Mouse (Mus musculus): ENCODE data around the gene Slc7a8.

Gene Slc7a8

DNA sequence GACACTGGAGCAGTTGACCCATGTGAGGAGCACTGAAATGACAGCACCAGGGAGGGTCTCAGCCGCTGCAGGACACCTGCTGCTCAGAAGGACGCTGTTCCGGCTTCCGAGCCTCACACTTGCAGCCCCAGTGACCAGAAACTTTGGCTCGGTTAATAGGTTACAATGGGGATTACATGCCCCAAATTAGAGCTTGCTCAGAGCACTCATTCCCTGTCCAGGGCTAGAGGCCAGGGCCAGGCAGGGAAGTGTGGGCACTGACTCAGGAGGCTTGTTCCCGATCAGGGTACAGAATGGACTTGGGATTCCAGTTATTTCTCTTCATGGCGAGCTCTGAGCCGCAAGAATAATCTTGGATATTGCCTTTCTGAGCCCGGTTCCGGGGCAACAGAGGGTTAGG lies 44.1 kb downstream of the Slc7a8 start:
- no peak for DNase-seq (ENCODE audit: low spot score)

DNA sequence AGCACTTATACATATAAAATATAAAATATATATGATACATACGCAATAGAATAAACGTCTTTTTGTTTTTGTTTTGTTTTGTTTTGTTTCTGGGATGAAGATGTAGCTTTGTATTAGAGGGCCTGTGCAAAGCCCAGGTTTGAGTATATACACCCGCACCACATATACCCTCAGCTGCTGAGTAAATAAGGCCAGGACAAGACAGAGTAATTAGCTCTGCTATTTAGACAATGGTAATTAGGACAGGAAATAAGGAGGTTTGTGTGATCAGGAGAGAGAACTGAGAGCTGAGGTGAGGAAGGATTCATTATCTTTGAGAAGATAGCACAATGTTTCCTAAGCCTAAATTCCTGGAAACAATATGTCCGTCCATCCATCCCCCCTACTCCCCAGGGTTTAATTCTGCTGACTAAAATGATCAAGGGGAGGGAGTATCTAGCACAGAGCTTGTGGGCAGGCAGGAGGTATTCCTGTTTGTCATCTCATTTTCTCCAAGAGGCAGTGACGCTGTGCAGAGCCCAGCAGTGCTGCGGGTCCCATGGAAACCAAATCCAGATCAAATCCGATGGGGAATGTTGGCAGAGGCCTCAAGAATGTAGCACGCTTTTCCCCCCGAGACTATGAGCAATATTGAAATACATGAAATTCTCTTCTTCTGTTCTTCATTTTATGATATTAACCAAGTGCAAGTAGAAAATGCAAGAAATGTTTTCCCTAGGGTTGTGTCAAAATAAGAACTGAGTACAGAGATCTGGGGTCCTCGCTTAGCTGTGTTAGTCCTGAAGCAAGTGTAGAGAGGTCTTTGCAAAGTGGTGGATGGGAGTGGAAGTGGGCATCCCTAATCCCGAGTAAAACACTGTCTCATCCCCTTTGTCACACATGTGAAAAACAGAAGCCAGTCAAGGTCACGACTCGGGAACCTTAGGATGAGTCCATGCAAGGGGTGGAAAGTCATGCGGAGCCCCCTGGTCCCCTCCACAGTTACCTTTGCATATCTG lies 44.9 kb downstream of the Slc7a8 start:
- DNase-seq (ENCODE audit: low spot score), result peak; percentile 38

DNA sequence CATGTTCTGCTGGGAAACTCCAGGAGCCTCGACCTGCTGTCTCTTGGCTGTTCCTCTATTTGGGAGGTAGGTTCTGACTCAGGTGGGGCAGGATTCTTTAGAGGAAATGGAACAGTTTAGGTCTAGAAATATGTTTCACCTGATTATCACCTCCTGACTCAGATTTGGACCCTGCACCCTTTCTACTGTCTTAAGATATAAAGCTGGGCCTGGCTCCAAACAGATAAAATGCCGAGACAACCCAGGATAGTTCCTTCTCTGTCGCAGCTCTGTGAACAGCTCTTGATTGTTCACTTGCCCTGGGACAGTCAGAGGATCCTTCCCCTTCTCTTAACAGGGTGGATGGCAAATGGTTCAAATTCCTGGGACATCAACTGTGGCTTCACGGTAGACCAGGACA lies 46.5 kb downstream of the Slc7a8 start:
- no peak for DNase-seq (ENCODE audit: low spot score)

DNA sequence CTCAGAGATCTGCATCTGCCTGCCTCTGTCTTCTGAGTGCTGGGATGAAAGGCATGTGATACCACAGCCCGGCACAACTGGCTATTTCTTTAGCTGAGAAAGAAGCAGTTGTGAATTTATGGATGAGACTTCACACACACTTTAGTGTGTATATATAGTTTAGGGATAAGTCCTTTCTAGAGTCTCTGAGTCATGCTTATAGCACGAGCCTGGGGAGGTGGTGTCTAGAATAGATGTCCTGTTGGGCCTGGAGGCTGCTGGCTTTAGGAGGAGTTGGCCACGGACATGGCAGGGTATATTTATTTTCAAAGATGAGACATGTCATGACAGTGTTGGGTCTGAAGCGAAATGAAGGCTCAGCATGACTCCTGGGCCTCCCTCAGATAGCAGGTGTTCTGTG lies 47.7 kb downstream of the Slc7a8 start:
- DNase-seq (ENCODE audit: low spot score), result no peak

DNA sequence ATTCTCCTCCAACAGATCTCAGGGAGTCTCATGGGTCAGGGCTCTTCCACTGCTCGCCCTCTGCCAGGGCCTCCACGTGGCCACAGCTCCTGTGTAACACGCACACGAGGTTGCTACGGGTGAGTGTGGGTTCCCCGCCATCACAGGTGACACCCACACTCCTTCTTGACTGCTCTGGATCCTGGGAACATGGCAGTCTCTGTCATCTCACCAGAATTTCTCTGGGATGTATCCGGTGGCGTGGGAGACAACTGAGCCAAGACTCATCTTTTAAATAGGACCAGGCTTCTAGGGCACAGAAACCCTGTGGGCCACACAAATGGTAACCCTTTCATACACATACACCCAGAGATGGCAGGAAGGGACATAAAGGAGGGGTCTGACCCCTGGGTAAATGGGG lies 49.5 kb downstream of the Slc7a8 start:
- DNase-seq (ENCODE audit: low spot score), result no peak

DNA sequence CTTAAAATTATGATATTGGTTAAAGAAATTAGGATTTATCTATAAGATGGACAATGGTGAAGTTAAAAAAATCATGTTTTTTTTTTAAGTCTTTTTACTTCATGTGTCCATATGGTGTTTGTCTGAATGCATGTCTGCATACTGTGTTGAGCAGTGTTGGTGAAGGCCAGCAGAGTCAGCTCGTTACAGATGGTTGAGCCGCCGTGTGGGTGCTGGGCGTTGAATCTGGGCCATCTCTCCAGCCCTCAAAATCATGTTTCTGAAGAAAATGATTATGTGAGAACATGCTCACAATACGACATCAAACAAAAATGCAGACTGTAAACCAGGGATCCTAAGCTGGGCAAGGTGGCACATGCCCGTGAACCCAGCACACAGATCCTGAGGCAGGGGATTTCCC lies 51.4 kb downstream of the Slc7a8 start:
- DNase-seq (ENCODE audit: low spot score), result no peak

DNA sequence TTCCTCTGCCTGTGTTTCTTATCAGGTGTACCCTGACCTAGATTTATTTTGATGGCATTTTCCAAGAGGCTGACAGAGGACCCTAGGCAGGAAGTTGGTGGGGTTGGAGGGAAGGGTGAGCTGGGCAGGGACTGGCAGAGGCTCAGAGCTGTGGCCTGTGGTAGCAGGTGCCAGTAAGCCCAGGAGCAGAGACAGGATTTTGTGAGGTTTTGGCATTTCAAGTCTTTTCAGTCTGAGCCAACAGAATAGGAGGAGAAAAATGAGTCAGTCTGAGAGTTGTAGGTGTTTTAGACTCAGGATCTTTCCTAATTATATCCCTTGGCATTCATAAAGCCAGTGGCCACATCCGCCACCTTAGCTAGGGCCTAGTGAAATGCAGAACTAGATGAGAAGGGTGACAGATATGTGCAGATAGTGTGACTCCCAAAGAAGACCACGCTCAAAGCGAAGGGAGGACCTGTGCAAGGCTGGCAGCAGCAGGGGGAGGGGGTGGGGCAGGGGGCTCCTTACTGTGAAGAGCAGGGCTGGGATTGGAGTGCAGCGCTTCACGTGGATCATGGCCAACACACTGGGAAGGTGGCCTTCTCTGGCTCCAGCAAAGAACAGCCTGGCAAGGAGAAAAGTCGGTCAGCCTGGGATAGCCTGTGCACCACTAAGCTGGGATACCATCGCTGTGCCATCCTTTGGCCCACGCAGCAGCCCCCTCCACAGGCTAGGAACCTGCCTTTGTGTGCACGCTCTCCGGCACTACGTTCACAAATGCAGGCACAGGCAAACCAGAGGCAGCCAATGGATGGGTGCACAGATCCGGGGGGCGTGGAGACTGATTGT lies 52.7 kb downstream of the Slc7a8 start:
- no peak for DNase-seq (ENCODE audit: low spot score)

DNA sequence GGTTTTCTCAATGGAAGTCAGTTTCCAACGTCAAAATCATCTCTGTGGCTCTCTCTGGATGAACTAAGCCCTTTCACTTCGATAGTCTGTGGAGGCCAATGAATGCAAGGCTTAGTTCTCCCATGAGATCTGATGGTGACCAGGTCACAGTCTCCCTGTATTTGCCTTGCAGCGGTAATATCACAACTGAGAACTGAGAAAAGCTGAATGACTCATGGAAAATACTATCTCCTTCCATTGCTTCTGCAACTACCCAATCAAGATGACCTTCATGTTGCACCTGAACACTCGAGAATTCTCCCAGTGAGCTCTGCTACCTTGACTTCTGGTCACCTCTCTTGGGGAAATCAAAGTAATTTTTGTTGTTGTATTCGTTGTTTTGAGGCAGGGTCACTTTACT lies 54.2 kb downstream of the Slc7a8 start:
- no peak for DNase-seq (ENCODE audit: low spot score)

DNA sequence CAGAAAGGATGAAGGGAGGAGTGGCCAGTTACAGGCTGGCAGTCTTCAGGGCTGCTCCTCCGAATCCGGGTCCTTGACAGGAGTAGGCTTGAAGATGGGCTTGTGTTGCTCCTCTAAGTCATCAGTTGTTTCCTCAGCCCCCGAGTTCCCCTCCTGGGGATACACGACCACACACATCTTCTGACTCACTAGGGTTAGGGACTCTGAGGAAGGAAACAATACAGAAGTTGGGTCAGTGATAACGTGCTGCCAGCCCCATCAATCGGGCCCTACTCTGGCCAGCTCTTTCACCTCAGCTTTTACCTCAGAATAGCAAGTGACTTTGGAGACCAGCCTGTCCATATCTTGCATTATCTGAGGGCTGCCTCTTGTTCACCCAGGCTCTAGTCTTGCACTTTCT lies 57.7 kb downstream of the Slc7a8 start:
- DNase-seq (ENCODE audit: low spot score), result no peak

DNA sequence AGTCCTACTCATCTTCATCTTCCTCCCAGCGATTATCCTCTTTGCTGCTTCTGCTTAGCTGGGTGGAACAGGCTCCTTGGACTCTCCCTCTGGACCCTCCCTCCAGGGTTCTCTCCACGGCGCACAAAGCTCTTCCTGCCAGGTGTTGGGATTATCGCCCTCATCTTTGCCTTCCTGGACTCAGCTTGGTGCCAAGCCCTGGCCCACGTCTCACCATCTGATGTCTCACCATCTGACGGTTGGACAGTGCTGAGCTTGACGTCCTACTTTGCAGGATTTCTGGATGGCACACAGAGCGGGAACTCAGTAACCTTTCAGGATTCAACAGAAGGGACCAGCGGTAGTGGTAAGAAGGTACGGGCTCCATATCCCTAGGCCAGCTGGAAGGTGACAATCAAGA lies 60.0 kb downstream of the Slc7a8 start:
- no peak for DNase-seq (ENCODE audit: low spot score)

DNA sequence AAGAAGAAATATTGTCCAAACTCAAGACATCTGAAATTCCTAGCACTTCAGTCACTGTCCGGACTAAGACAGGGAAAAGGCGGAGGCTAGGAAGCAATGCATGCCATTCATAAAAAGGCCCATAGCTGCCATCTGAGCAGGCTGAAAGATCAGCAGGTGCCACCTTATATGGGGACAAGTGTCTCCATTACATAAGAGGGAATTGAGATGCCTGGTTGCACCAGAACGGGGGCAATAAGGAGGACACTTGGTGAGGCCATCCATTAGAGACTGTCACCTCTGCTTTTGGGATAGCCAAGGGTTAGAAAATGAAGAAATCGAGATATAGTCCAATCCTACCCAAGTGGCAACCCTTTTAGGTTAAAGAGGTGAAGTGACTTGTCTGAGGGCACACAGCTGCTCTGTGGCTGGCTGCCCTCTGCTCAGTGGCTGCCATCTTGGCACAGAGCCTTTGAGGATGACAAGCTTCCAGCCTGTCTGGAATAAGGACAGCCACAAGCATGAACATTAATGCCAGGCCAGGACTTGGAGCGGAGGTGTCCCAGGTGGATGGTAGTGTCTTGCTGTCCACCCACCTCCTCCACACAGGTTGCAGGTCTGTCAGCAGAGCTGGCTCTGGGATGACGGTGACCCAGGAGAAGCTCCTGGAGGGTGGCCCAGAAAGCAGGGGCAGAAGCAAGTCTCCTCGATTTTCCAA lies 60.9 kb downstream of the Slc7a8 start:
- no peak for DNase-seq (ENCODE audit: low spot score)

DNA sequence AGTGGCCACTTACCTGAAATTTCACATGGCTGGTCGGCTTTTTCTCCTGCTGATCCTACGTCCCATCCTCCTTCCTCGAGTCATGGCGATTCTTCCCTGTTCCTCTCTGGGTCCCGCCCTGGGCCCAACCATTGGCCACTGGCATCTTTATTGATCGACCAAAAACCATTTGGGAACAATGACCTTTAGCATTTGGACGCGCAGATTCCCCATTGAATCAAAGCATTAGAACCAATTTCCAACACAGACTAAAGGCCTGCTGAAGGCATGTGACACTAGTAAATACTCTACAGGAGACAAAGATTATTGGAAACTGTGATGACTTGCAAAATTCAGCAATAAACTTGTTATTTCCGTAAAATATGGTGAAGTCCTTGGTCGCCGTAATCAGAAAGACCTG lies 61.7 kb downstream of the Slc7a8 start:
- no peak for DNase-seq (ENCODE audit: low spot score)

DNA sequence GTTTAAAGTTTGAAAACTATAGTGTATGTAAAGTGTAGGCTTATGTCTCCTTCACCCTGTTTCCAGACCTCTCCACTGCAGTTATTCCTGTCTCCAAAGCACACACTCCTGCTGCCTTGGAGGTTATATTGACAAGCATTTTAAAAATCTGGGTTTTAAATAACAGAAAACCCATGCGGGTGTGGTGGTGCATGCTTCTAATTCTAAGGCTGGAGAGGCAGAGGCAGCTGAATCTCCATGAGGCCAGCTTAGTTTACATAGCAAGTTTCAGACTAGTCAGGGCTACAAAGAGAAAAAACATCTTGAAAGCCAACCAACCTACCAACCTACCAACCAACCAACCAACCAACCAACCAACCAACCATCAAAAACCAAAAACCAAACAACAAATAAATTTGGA lies 66.3 kb downstream of the Slc7a8 start:
- DNase-seq (ENCODE audit: low spot score), result no peak

DNA sequence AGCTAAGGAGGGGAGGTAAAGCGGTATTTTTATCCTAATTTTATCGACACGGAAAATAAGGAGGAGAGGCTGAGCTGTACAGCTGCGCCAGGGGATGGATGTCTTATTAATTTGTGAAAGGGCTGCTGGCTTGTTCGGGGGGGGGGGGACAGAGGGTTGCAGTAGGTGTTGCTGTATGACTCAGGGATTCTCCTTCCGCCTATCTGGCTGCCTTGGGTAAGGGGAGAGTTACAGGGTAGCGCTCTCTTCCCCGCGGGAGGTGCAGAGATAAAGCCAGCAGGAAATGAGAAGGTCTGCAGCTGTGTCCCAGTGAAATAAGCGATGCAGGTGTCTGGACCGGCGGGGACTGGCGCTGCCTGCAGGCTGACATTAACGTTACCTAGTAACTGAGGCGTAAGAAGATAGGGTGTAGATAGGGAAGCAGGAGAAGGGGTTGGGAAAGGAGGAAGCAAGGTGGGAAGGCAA lies 67.1 kb downstream of the Slc7a8 start:
- peak; percentile 26 for DNase-seq (ENCODE audit: low spot score)

DNA sequence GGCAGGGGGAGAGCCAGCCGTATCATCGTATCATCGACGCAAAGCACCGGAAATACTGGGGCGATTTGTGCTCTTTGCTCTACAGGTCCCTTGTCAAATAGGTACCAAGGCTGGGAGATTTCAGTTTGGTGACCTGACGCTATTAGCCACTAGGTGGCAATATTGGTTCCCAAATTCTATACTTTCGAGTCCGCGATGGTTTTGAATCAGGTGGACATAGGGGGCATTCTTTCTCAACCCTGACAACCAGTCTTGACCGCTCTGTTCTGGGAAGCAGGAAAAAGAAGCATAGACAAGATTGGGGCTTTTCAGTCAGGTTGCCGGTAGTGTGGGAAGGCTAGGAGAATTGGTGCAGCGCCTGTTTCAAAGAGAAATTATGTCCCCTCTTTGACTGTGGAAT lies 67.6 kb downstream of the Slc7a8 start:
- peak; percentile 96 for DNase-seq (ENCODE audit: low spot score)

DNA sequence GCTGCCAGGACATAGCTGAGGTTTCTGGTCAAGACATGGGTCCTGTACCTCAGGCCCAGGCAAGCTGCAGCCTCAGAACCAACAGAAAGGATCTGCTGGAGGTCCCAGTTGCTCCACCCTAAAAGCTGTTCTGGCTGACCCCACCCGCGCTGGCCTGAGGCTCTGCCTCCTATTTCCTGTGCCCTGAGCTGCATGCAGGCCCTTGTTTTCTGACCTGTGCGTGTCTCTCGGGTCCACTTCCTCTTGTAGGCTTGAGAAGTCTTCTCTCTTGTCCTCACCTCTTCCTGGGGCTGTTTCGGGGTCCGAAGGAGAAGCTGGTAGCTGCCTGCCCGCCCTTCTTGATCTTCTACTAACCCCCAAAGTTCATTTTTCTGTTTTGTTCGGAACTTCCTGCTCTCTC lies 68.9 kb downstream of the Slc7a8 start:
- no peak for DNase-seq (ENCODE audit: low spot score)

DNA sequence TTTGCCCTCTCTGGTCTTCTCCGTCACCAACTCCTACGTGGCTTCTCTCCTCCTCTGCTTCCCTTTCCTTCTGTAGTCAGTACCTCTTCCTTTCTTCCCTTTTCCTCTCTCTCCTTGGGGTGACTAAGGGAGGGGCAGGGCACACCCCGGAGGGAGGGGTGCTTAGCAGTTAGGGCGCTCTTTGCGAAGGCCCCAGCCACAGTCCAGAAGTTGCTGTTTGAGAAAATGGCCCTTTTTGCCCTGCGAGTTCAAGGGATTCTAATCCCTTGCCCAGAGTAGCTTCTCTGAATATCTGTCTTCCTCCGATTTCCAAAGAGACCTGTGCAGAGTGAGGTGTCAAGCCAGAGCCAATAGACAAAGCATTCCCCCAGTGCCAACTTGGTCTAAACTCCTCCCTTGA lies 69.7 kb downstream of the Slc7a8 start, which contains the start of gene Cebpe:
Gene Cebpe (minus strand): TSS at position 101 of the 400 bp plus-strand sequence.
- DNase-seq (ENCODE audit: low spot score), result no peak

DNA sequence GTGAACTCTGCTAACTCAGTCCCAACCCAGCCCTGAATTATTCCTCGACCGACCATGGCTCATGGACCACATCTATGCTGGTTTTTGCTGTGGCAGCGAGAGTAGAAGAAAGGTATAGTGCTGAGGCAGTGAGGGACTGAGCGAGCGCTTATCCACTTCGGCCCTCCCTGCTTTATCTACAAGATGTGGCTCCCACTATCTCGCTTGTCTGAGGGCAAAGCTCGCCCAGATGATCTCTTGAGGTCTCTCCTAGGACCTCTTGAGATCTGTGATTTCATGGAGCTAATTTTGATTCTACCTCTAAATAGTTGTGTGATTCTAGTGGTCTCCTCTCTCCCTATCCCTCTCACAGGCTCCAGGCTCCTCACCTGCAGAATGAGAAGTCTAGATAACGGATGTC lies 72.7 kb downstream of the Slc7a8 start:
- DNase-seq (ENCODE audit: low spot score), result no peak

DNA sequence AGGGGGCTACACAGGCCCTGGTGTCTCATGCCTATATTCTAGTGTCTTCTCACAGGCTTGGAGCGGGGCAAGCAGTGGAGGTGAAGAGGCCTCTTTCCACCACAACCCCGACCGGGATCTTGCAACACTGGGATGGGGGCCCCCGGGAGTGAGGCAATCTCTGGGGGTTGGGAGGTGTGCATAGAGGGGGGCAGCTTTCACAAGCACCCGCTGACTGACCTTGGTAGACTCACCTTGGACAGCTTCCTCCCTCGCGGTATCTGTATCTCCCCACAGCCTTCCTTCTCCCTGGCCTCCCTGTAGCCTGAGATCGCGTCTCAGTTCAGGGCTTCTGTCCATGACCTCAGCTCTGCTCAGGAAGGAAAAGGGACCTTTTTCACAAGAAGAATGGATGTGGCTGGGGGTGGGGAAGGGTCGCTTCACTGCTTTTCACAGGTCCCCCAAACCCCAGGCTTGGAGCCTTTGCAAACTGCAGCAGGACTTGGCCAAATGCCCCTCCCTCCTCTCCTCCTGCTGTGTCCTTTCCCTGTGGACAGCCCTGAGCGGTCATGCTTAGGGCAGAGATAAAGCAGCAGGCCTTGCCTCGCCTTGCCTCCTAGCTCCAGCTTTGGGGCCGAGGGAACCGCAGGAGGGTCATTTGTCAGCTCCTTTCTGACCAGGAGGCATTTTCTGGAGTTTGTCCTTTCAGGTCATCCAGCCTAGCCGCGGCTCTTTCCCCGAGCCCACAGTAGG lies 75.0 kb downstream of the Slc7a8 start:
- DNase-seq (ENCODE audit: low spot score), result peak; percentile 3

DNA sequence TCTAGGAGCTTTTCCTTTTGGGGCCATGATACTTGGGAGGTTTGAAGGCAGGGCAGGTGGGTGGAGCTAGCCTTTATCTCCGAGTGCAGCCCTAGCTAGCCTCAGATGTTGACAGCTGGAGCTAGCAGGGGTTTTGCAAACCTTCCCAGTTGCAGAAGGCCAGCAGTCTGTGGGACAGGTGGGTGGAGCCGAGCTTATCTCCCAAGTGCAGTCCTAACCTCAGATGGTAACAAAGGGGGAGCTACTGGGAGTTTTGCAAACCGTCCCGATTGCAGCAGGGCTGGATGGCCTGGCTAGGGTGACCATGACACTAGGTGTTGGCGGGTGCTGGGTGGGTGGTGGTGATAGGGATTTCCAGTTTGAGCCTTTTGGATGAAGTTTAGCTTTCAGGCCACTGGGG lies 75.9 kb downstream of the Slc7a8 start:
- DNase-seq (ENCODE audit: low spot score), result no peak

DNA sequence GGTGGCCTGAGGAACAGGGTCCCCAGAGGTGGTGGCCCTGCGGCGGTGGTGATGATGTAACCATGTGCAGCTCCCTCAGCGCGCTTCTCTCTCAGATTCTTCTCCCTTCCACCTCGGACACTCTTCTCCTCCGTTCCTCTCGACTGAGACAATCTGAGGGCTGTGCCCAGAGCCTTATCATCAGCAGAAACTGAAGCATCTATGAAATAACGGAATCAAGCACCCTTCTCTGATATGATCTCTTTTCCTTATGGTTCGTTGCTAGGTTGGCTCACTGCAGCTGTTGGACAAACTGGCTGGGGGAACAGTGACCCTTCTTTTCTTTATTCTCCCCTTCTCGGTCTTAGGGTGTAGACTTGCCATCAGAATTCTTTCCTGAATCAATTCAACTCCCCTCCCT lies 78.5 kb downstream of the Slc7a8 start:
- DNase-seq (ENCODE audit: low spot score), result no peak

DNA sequence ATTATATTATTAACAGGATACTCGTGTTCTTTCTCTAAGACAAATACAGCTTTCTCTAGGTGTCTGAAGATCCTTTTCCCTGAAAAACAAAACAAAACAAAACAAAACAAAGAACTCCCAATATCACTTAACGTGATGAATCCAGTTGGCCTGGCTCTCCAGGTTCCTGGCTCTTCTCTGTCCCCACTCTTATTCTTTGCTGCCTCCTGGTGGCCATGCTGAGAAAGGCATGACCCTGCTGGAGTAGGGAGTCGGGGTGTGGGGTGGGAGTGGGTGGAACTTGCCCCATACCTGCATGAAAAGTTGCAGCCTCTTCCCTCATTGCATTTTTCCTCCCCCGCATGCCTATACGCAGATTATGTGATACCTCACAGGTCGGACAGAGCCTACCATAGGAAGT lies 80.4 kb downstream of the Slc7a8 start:
- DNase-seq (ENCODE audit: low spot score), result peak; percentile 85
